Mouse (Mus musculus) testis, adult 2 months (tissue): ENCODE results near the gene Ttc21a.

ENCODE experiments used
- CTCF ChIP-seq: fragments of 200-500 bp; IDR thresholded peaks from 2 replicates; pipeline ENCODE4 v1.5.1; 2012; ENCODE audit warnings: low read depth, mild to moderate bottlenecking, inconsistent platforms, low read length, moderate library complexity; ENCODE audit not compliant: control insufficient read depth, insufficient read depth, insufficient replicate concordance
- POLR2A ChIP-seq: fragments of 200-500 bp; IDR thresholded peaks from 2 replicates; pipeline ENCODE4 v1.6.1; 2012; ENCODE audit warnings: low read depth, mild to moderate bottlenecking, inconsistent platforms, low read length, moderate library complexity; ENCODE audit not compliant: control insufficient read depth

GRCm38 (mm10) chr9:119895040-119895721 is 42.2 kb upstream of the Ttc21a start:
- TF ChIP-seq POLR2A (peak; percentile 29; the same call in 1 of the 2 replicates), CTCF (no peak)
